Mouse (Mus musculus): ENCODE results near the gene Ttc21a. TPM values are rescaled to one million over a fixed set of nuclear protein-coding genes. Genes with fewer than 3 reads are reported as not detected.

The Ttc21a gene
- total and polyA plus RNA-seq, 3 experiments = 0.21 to 0.47 TPM; not detected in 1

GRCm38 (mm10) chr9:120013251-120013820, 75.9 kb downstream of the Ttc21a start:
- in situ Hi-C loops (cut with MboI; ENCODE audit: low pct_ligation_motif_present, low pct_unique_long_range_greater_than_20kb, low sequenced_read_pairs) = no loop called here
- Histone ChIP-seq H3K4me1 (ENCODE audit: control insufficient read depth in 1 of 2, insufficient read depth in 2 of 2) (peaks cover 2 to 33% of the 10 kb centered on the region in 2 experiments; a peak in 2 of 4 replicates), H3K27ac (ENCODE audit: insufficient read depth, low read depth) (no peak overlapping the region), H3K36me3 (replicated peaks in 1 of 2; ENCODE audit: control insufficient read depth in 1 of 2, insufficient read depth in 1 of 2, low read length in 1 of 2) (no peaks in the 10 kb centered on the region), H3K4me2 (ENCODE audit: insufficient read depth, low read depth, poor library complexity, severe bottlenecking) (no peak overlapping the region), H3K79me2 (replicated peaks; ENCODE audit: control insufficient read depth, extremely low read depth, insufficient read depth, poor library complexity, severe bottlenecking) (no peaks in the 10 kb centered on the region), H3K4me3 (replicated peaks in 1 of 3; ENCODE audit: low read depth in 2 of 3, low read length in 2 of 3, poor library complexity in 1 of 3) (no peak overlapping the region), H3K9ac (ENCODE audit: insufficient read depth, low read depth) (no peak overlapping the region), H3K9me3 (replicated peaks; ENCODE audit: low read length) (no peaks in the 10 kb centered on the region), H3K27me3 (replicated peaks) (peaks cover 89% of the 10 kb centered on the region)
- dilution Hi-C loops (cut with MboI; ENCODE audit: extremely low pct_ligation_motif_present, extremely low pct_unique_long_range_greater_than_20kb, low sequenced_read_pairs) = no loop called here
- DNase-seq (ENCODE audit: extremely low read depth) = no peak
- no peak for TF ChIP-seq MAX (IDR thresholded peaks at IDR 0.05; ENCODE audit: low read length)
- no peak for TF ChIP-seq ZC3H11A (IDR thresholded peaks at IDR 0.05; ENCODE audit: low read depth, low read length)
- no peak for TF ChIP-seq BHLHE40 (IDR thresholded peaks at IDR 0.05; ENCODE audit: low read depth, low read length)
- TF ChIP-seq CTCF (conservative IDR thresholded peaks at IDR 0.05 in 1 of 2, IDR thresholded peaks at IDR 0.05 in 1 of 2; ENCODE audit: low read depth in 2 of 2, low read length in 2 of 2) = no peak
- TF ChIP-seq TBP (conservative IDR thresholded peaks at IDR 0.05; ENCODE audit: low read depth, low read length) = no peak
- TF ChIP-seq ETS1 (conservative IDR thresholded peaks at IDR 0.05; ENCODE audit: low read depth, low read length) = no peak
- no peak for TF ChIP-seq TCF12 (IDR thresholded peaks at IDR 0.05; ENCODE audit: low read depth, low read length)
- TF ChIP-seq GABPA (IDR thresholded peaks at IDR 0.05; ENCODE audit: insufficient replicate concordance, low read depth, low read length) = no peak
- no peak for TF ChIP-seq CHD2 (IDR thresholded peaks at IDR 0.05; ENCODE audit: low read length)
- no peak for TF ChIP-seq MEF2A (IDR thresholded peaks at IDR 0.05; ENCODE audit: borderline replicate concordance, low read depth, low read length)
- TF ChIP-seq E2F4 (IDR thresholded peaks at IDR 0.05; ENCODE audit: insufficient replicate concordance, low read depth, low read length) = no peak

- no peak overlapping the region for H3K4me2 ChIP-seq (ENCODE audit: insufficient read depth, low read depth, poor library complexity, severe bottlenecking)
- in situ Hi-C loops (cut with MboI; ENCODE audit: low pct_ligation_motif_present, low pct_unique_long_range_greater_than_20kb, low sequenced_read_pairs) = loop anchor here (5.0 kb wide), 1 partner anchor 48 kb away; no protein-coding TSS in a partner anchor
- H3K9me3 ChIP-seq (replicated peaks; ENCODE audit: low read length) = no peaks in the 10 kb centered on the region
- no peaks in the 10 kb centered on the region for H3K79me2 ChIP-seq (replicated peaks; ENCODE audit: control insufficient read depth, extremely low read depth, insufficient read depth, poor library complexity, severe bottlenecking)
- dilution Hi-C loops (cut with MboI; ENCODE audit: extremely low pct_ligation_motif_present, extremely low pct_unique_long_range_greater_than_20kb, low sequenced_read_pairs) = no loop called here
- no peak overlapping the region for H3K9ac ChIP-seq (ENCODE audit: insufficient read depth, low read depth)
- peaks cover 2 to 28% of the 10 kb centered on the region in 2 experiments; a peak in 2 of 4 replicates for H3K4me1 ChIP-seq (ENCODE audit: control insufficient read depth in 1 of 2, insufficient read depth in 2 of 2)
- no peak for DNase-seq (ENCODE audit: extremely low read depth)
- H3K27ac ChIP-seq (ENCODE audit: insufficient read depth, low read depth) = no peak overlapping the region
- H3K4me3 ChIP-seq (replicated peaks in 1 of 3; ENCODE audit: low read depth in 2 of 3, low read length in 2 of 3, poor library complexity in 1 of 3) = no peak overlapping the region
- peaks cover 91% of the 10 kb centered on the region for H3K27me3 ChIP-seq (replicated peaks)
- TF ChIP-seq JUN (IDR thresholded peaks at IDR 0.05; ENCODE audit: insufficient read depth, low read depth, low read length) (no peak), IRF4 (IDR thresholded peaks at IDR 0.05; ENCODE audit: low read depth, low read length) (no peak), PAX5 (IDR thresholded peaks at IDR 0.05; ENCODE audit: low read length) (no peak), TCF12 (IDR thresholded peaks at IDR 0.05; ENCODE audit: low read depth, low read length) (no peak), CTCF (conservative IDR thresholded peaks at IDR 0.05 in 1 of 2, IDR thresholded peaks at IDR 0.05 in 1 of 2; ENCODE audit: low read depth in 2 of 2, low read length in 2 of 2) (no peak), KAT2A (IDR thresholded peaks at IDR 0.05; ENCODE audit: insufficient replicate concordance, low read length) (no peak), CHD2 (IDR thresholded peaks at IDR 0.05; ENCODE audit: low read length) (no peak), E2F4 (IDR thresholded peaks at IDR 0.05; ENCODE audit: insufficient replicate concordance, low read depth, low read length) (no peak), SIN3A (IDR thresholded peaks at IDR 0.05; ENCODE audit: low read length) (no peak), ZKSCAN1 (IDR thresholded peaks at IDR 0.05; ENCODE audit: borderline replicate concordance, low read depth, low read length) (no peak), ZC3H11A (IDR thresholded peaks at IDR 0.05; ENCODE audit: low read depth, low read length) (no peak), NELFE (IDR thresholded peaks at IDR 0.05; ENCODE audit: low read depth, low read length) (no peak), NRF1 (IDR thresholded peaks at IDR 0.05; ENCODE audit: low read depth, low read length) (no peak), ETS1 (conservative IDR thresholded peaks at IDR 0.05; ENCODE audit: low read depth, low read length) (no peak), USF2 (conservative IDR thresholded peaks at IDR 0.05; ENCODE audit: low read depth, low read length) (no peak), SMC3 (IDR thresholded peaks at IDR 0.05; ENCODE audit: low read depth, low read length) (no peak), RCOR1 (conservative IDR thresholded peaks at IDR 0.05; ENCODE audit: low read depth, low read length) (no peak), MAZ (IDR thresholded peaks at IDR 0.05; ENCODE audit: low read depth, low read length) (no peak), BHLHE40 (IDR thresholded peaks at IDR 0.05; ENCODE audit: low read depth, low read length) (no peak), TBP (conservative IDR thresholded peaks at IDR 0.05; ENCODE audit: low read depth, low read length) (no peak)
- H3K36me3 ChIP-seq (replicated peaks in 1 of 2; ENCODE audit: control insufficient read depth in 1 of 2, insufficient read depth in 1 of 2, low read length in 1 of 2) = no peaks in the 10 kb centered on the region
Observed at GRCm38 (mm10) chr9:120014828-120015227, 77.4 kb downstream of the Ttc21a start.
